Mouse (Mus musculus) lung, embryonic 16.5 days (tissue): ENCODE measurements around the gene Dnajc28. TPM values are rescaled to one million over a fixed set of nuclear protein-coding genes. Genes with fewer than 3 reads are reported as not detected.

Source experiments
- ATAC-seq: fragments of 200-750 bp; cut with Nextera tagmentation; 2 replicates; pipeline ENCODE4 v1.8.0; 2017; ENCODE audit warnings: low read depth, mild to moderate bottlenecking, moderate library complexity
- H3K27ac ChIP-seq: fragments of 300-500 bp; sonication (generic); 2 replicates; pipeline ENCODE4 v1.5.1; 2014; ENCODE audit warnings: mild to moderate bottlenecking, control low read depth, low read length
- H3K27me3 ChIP-seq: fragments of 300-500 bp; sonication (generic); 2 replicates; pipeline ENCODE4 v1.6.1; 2014; ENCODE audit warnings: low read depth, low read length, mixed read lengths; ENCODE audit not compliant: control insufficient read depth, insufficient read depth
- H3K36me3 ChIP-seq: fragments of 300-500 bp; sonication (generic); 2 replicates; pipeline ENCODE4 v1.6.1; 2014; ENCODE audit warnings: low read length; ENCODE audit not compliant: control insufficient read depth, insufficient read depth
- H3K4me1 ChIP-seq: fragments of 300-500 bp; sonication (generic); replicated peaks from 2 replicates; pipeline ENCODE4 v1.6.1; 2014; ENCODE audit warnings: low read length, mixed read lengths; ENCODE audit not compliant: control insufficient read depth, insufficient read depth
- H3K4me2 ChIP-seq: fragments of 300-500 bp; sonication (generic); 2 replicates; pipeline ENCODE4 v1.6.1; 2014; ENCODE audit warnings: low read depth, low read length, control low read depth
- H3K4me3 ChIP-seq: fragments of 300-500 bp; sonication (generic); 2 replicates; pipeline ENCODE4 v1.5.1; 2014; ENCODE audit warnings: mild to moderate bottlenecking, low read length, control low read depth
- H3K9ac ChIP-seq: fragments of 300-500 bp; sonication (generic); 2 replicates; pipeline ENCODE4 v1.6.1; 2014; ENCODE audit warnings: low read length, control low read depth
- H3K9me3 ChIP-seq: fragments of 300-500 bp; sonication (generic); 2 replicates; pipeline ENCODE4 v1.6.1; 2016; ENCODE audit warnings: low read length; ENCODE audit not compliant: control insufficient read depth
- WGBS: fragments of 180-500 bp; shearing (Covaris S2); extraction: QIAGEN DNeasy Blood & Tissue Kit; methylation state at CpG from one replicate; pipeline ENCODE4 v1.1.7; 2014; 5-methylcytosine and 5-hydroxymethylcytosine counted together
- polyA plus RNA-seq: library from polyadenylated mRNA; unstranded; fragments of >200 nt; fragmentation: Nextera tagmentation; extraction: Ambion mirVana; gene quantifications from 2 replicates; pipeline ENCODE4 v1.2.1, GENCODE M21; 2015

The Dnajc28 gene
- polyA plus RNA-seq, 1 experiment from 2014 or later: 2.2 TPM

- H3K27ac ChIP-seq: no peak overlapping the region
- ATAC-seq: no peak
- WGBS: 33% methylated on average over 4 of the region's 4 CpGs
- H3K9ac ChIP-seq: no peak overlapping the region
- H3K9me3 ChIP-seq: no peaks in the 10 kb centered on the region
- peaks cover 8% of the 10 kb centered on the region for H3K4me1 ChIP-seq
- H3K4me2 ChIP-seq: no peak overlapping the region
- no peak overlapping the region for H3K4me3 ChIP-seq
- H3K36me3 ChIP-seq: no peaks in the 10 kb centered on the region
- H3K27me3 ChIP-seq: peaks cover 2% of the 10 kb centered on the region; the same call in 1 of the 2 replicates
These were observed 17.7 kb downstream of the Dnajc28 start for GRCm38 (mm10) chr16:91601081-91601480.

DNA sequence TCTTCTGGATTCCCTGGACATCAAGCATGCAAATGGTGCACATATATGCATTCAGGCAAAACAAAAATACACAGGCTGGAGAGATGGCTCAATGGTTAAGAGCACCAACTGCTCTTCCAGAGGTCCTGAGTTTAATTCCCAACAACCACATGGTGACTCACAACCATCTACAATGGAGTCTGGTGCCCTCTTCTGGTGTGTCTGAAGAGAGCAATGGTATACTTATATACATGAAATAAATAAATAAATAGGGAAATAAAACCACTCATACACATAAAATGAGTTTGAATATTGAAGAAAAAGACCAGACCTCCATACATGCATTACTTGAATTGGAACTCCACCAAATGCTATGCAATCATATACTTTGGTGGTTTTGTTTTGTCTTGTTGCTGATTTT lies 19.6 kb downstream of the Dnajc28 start:
- Histone ChIP-seq H3K4me3 (no peak overlapping the region), H3K4me2 (no peak overlapping the region), H3K9me3 (no peaks in the 10 kb centered on the region), H3K27ac (no peak overlapping the region), H3K36me3 (no peaks in the 10 kb centered on the region), H3K4me1 (peaks cover 8% of the 10 kb centered on the region), H3K27me3 (peaks cover 2% of the 10 kb centered on the region; the same call in 1 of the 2 replicates), H3K9ac (no peak overlapping the region)
- ATAC-seq: no peak

DNA sequence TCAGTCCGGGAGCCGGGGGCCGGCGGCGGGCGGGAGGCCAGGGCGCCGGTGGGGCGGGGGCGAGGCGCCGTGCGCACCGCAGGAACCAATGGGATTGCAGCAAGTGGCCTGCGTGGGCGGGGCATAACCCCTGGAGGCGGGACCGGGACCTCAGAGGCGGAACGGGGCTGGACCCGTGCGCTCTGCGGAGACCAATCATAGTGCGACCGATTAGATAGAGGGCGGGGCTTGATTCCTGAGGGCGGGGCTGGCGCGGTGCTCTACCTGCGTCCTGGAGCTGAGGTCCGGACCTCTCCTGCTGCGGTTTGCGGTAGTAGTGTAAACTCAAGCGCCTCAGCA lies 21.2 kb downstream of the Dnajc28 start, which contains the start of gene Tmem50b:
Gene Tmem50b, minus strand, starts transcription at position 129 of the 339 bp plus-strand sequence.
- Histone ChIP-seq H3K4me1 (peaks cover 8% of the 10 kb centered on the region), H3K4me2 (peak within 1 kb of the TSS; percentile 96), H3K36me3 (no peaks in the 10 kb centered on the region), H3K4me3 (peak within 1 kb of the TSS; percentile 88), H3K27me3 (peaks cover 2% of the 10 kb centered on the region; the same call in 1 of the 2 replicates), H3K9ac (peak within 1 kb of the TSS; percentile 83), H3K27ac (peak within 1 kb of the TSS; percentile 61), H3K9me3 (no peaks in the 10 kb centered on the region)
- peak; percentile 99 for ATAC-seq
- WGBS: under 1% methylated on average over 33 of the region's 34 CpGs

GRCm38 (mm10) chr16:91596779-91597671 lies 21.8 kb downstream of the Dnajc28 start:
- peak overlapping the region; percentile 83 for H3K9ac ChIP-seq
- under 1% methylated on average over 70 of the region's 75 CpGs for WGBS
- peak overlapping the region; percentile 96 for H3K4me2 ChIP-seq
- peaks cover 11% of the 10 kb centered on the region for H3K4me1 ChIP-seq
- no peaks in the 10 kb centered on the region for H3K36me3 ChIP-seq
- H3K9me3 ChIP-seq: no peaks in the 10 kb centered on the region
- H3K4me3 ChIP-seq: peak overlapping the region; percentile 88
- ATAC-seq: peak; percentile 62
- H3K27me3 ChIP-seq: peaks cover 2% of the 10 kb centered on the region; the same call in 1 of the 2 replicates
- peak overlapping the region; percentile 61 for H3K27ac ChIP-seq

DNA sequence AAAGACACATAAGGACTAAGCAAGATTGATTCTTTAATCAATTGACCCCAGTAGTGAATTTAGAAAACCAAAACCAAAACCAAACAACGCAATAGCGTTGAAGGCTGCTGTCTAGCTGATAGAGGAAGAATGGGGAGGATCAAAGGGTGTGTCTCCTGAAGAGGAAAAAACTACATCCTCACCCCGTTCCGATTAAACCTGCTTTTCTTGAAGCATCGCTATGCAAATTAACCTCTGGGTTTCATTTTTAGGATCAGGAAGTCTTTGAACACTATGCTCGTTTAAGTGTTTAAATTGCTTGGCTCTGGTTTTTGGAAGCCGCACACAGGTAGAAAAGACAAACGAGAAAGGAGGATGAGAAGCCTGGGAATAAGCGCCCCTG lies 22.4 kb downstream of the Dnajc28 start:
- Histone ChIP-seq H3K27ac (no peak overlapping the region), H3K4me2 (peak overlapping the region; percentile 96), H3K36me3 (no peaks in the 10 kb centered on the region), H3K4me3 (peak overlapping the region; percentile 88), H3K4me1 (peaks cover 11% of the 10 kb centered on the region), H3K9ac (peak overlapping the region; percentile 83; the same call in 1 of the 2 replicates), H3K9me3 (no peaks in the 10 kb centered on the region), H3K27me3 (peaks cover 2% of the 10 kb centered on the region; the same call in 1 of the 2 replicates)
- no peak for ATAC-seq
- 12% methylated on average over 9 of the region's 9 CpGs for WGBS

DNA sequence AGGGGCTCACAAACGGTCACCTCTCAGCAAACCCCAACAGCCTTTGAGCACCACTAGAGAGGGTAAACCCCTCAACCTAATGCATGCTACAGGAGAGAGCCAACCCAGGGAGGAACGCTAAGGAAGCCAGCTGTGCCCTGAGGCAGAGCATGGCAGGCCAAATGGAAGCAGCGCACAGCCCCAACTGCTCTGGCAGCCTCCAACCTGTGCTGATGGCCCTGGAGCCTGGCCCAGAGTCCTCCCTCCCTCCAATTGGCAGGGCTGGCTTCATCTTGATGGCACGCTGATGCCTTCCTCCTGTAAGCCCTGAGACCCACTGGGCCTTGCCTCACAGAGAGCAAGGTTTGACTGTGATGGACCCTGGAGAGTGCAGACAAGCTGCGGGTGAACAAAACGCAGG lies 23.8 kb downstream of the Dnajc28 start:
- H3K9ac ChIP-seq: 0 out of 2 replicates have a peak overlapping the region, but pooled peaks have one; percentile 20
- no peak overlapping the region for H3K4me3 ChIP-seq
- H3K4me1 ChIP-seq: peaks cover 11% of the 10 kb centered on the region
- peaks cover 2% of the 10 kb centered on the region; the same call in 1 of the 2 replicates for H3K27me3 ChIP-seq
- 83% methylated on average over 6 of the region's 6 CpGs for WGBS
- no peaks in the 10 kb centered on the region for H3K9me3 ChIP-seq
- H3K4me2 ChIP-seq: no peak overlapping the region
- no peak overlapping the region for H3K27ac ChIP-seq
- no peak for ATAC-seq
- H3K36me3 ChIP-seq: no peaks in the 10 kb centered on the region

DNA sequence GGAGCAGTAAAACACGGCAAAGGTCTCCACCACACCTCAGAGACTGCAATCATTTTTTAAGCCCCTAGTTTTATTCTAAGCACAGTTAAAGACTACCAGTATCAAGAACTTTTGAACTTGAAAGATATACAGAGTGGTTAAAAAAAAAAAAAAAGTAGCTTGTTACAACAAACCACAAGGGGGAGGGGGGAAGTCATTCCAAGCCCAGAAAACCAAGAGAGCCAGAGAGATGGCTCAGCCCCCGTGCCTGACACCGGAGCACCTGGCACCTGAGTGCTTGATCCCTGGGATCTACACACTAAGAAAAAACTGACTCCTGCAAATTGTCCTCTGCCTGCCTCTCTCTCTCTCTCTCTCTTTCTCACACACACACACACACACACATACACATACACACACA lies 25.6 kb downstream of the Dnajc28 start:
- Histone ChIP-seq H3K27me3 (no peaks in the 10 kb centered on the region), H3K4me2 (no peak overlapping the region), H3K4me1 (peaks cover 11% of the 10 kb centered on the region), H3K4me3 (no peak overlapping the region), H3K27ac (no peak overlapping the region), H3K9me3 (no peaks in the 10 kb centered on the region), H3K9ac (no peak overlapping the region), H3K36me3 (no peaks in the 10 kb centered on the region)
- 53% methylated on average over 3 of the region's 3 CpGs for WGBS
- ATAC-seq: no peak

DNA sequence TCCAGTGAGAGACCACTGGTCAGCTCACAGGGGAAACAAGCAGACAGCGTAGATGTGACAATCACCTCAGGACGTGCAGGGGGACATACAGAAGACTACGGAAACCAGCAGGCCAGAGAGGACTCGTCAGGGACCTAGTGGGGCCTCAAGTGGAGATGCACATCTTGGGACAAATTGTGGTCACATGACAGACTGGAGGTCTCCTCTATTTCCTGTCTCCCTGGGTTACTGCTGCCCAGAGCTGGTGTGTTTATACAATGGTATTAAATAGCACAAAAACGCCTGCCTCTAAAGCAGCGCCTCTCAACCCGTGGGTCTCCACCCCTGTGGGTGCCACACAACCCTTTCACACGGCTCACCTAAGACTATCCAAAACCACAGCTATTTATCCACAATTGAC lies 26.7 kb downstream of the Dnajc28 start:
- peaks cover 11% of the 10 kb centered on the region for H3K4me1 ChIP-seq
- no peak overlapping the region for H3K27ac ChIP-seq
- no peak overlapping the region for H3K4me2 ChIP-seq
- H3K36me3 ChIP-seq: no peaks in the 10 kb centered on the region
- peak; percentile 59 for ATAC-seq
- H3K9me3 ChIP-seq: no peaks in the 10 kb centered on the region
- no peak overlapping the region for H3K4me3 ChIP-seq
- no peaks in the 10 kb centered on the region for H3K27me3 ChIP-seq
- H3K9ac ChIP-seq: no peak overlapping the region
- WGBS: 41% methylated on average over 8 of the region's 8 CpGs

DNA sequence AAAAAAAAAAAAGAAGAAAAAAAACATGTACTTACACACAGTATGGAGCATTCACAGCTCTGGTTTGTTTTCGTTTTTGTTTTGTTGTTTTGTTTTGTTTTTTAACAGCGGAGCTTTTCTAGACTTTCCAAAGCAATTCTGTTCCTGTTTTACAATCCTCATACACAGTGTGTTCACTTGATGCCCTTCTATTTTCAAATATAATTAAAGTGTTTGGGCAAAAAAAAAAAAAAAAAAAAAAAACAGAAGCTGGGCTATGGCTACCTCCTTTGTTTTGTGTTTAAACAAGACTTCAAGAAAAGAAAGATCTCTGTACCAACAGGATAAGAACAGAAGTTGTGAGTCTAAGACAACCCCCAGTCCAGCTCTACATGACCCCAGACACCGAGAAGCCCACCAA lies 30.1 kb downstream of the Dnajc28 start:
- H3K4me1 ChIP-seq: peaks cover 3% of the 10 kb centered on the region
- no peak overlapping the region for H3K4me3 ChIP-seq
- WGBS: 83% methylated on average over 3 of the region's 3 CpGs
- H3K4me2 ChIP-seq: no peak overlapping the region
- no peak overlapping the region for H3K9ac ChIP-seq
- no peak overlapping the region for H3K27ac ChIP-seq
- no peak for ATAC-seq
- peaks cover 3% of the 10 kb centered on the region; the same call in 1 of the 2 replicates for H3K36me3 ChIP-seq
- H3K27me3 ChIP-seq: no peaks in the 10 kb centered on the region
- H3K9me3 ChIP-seq: no peaks in the 10 kb centered on the region
